Mouse (Mus musculus): ENCODE measurements at regions not wholly inside any gene's neighbourhood (a gene's known extent, or its start where the extent isn't known, plus 50 kb on each side); places are given as distances from the start of the nearest gene placed in this dataset.

- Histone ChIP-seq H3K36me3 (ENCODE audit: control insufficient read depth, insufficient read depth, low read length) (no peaks in the 10 kb centered on the region), H3K27ac (ENCODE audit: insufficient read depth, low read depth, low read length) (no peak overlapping the region), H3K4me3 (ENCODE audit: insufficient read depth, low read depth, low read length) (no peak overlapping the region), H3K4me1 (ENCODE audit: control insufficient read depth, insufficient read depth, low read length) (no peaks in the 10 kb centered on the region), H3K27me3 (replicated peaks; ENCODE audit: control insufficient read depth, insufficient read depth, low read length) (no peaks in the 10 kb centered on the region)
- 78% methylated on average over 3 of the region's 3 CpGs for WGBS
- no peak for DNase-seq
- no peak for TF ChIP-seq CTCF (conservative IDR thresholded peaks at IDR 0.05; ENCODE audit: insufficient read depth, insufficient read length, low read depth, low read length)
- TF ChIP-seq POLR2A (IDR thresholded peaks at IDR 0.05; ENCODE audit: low read depth, low read length): no peak
Measured at GRCm38 (mm10) chr15:52406156-52406885, 1478.4 kb upstream of the Gm7489 start.

GRCm38 (mm10) chr15:52412869-52413771 lies 1471.6 kb upstream of the Gm7489 start:
- no peaks in the 10 kb centered on the region for H3K27me3 ChIP-seq (replicated peaks; ENCODE audit: control insufficient read depth, insufficient read depth, low read length)
- H3K4me1 ChIP-seq (ENCODE audit: control insufficient read depth, insufficient read depth, low read length): no peaks in the 10 kb centered on the region
- H3K4me3 ChIP-seq (ENCODE audit: insufficient read depth, low read depth, low read length): no peak overlapping the region
- no peaks in the 10 kb centered on the region for H3K36me3 ChIP-seq (ENCODE audit: control insufficient read depth, insufficient read depth, low read length)
- no peak for TF ChIP-seq CTCF (conservative IDR thresholded peaks at IDR 0.05; ENCODE audit: insufficient read depth, insufficient read length, low read depth, low read length)
- TF ChIP-seq POLR2A (IDR thresholded peaks at IDR 0.05; ENCODE audit: low read depth, low read length): no peak
- 22% methylated on average over 18 of the region's 18 CpGs for WGBS
- DNase-seq: no peak
- no peak overlapping the region for H3K27ac ChIP-seq (ENCODE audit: insufficient read depth, low read depth, low read length)

GRCm38 (mm10) chr15:52425976-52426375 lies 1458.7 kb upstream of the Gm7489 start:
- Histone ChIP-seq H3K4me3 (ENCODE audit: insufficient read depth, low read depth, low read length) (no peak overlapping the region), H3K36me3 (ENCODE audit: control insufficient read depth, insufficient read depth, low read length) (no peaks in the 10 kb centered on the region), H3K4me1 (ENCODE audit: control insufficient read depth, insufficient read depth, low read length) (no peaks in the 10 kb centered on the region), H3K27ac (ENCODE audit: insufficient read depth, low read depth, low read length) (no peak overlapping the region), H3K27me3 (replicated peaks; ENCODE audit: control insufficient read depth, insufficient read depth, low read length) (no peaks in the 10 kb centered on the region)
- TF ChIP-seq POLR2A (IDR thresholded peaks at IDR 0.05; ENCODE audit: low read depth, low read length) (no peak), CTCF (conservative IDR thresholded peaks at IDR 0.05; ENCODE audit: insufficient read depth, insufficient read length, low read depth, low read length) (no peak)
- DNase-seq: no peak

GRCm38 (mm10) chr15:52430491-52431158 lies 1454.1 kb upstream of the Gm7489 start:
- Histone ChIP-seq H3K27me3 (replicated peaks; ENCODE audit: control insufficient read depth, insufficient read depth, low read length) (no peaks in the 10 kb centered on the region), H3K36me3 (ENCODE audit: control insufficient read depth, insufficient read depth, low read length) (no peaks in the 10 kb centered on the region), H3K4me3 (ENCODE audit: insufficient read depth, low read depth, low read length) (no peak overlapping the region), H3K4me1 (ENCODE audit: control insufficient read depth, insufficient read depth, low read length) (no peaks in the 10 kb centered on the region), H3K27ac (ENCODE audit: insufficient read depth, low read depth, low read length) (no peak overlapping the region)
- 85% methylated on average over 6 of the region's 6 CpGs for WGBS
- no peak for DNase-seq
- TF ChIP-seq CTCF (conservative IDR thresholded peaks at IDR 0.05; ENCODE audit: insufficient read depth, insufficient read length, low read depth, low read length) (no peak), POLR2A (IDR thresholded peaks at IDR 0.05; ENCODE audit: low read depth, low read length) (no peak)

- H3K36me3 ChIP-seq (ENCODE audit: control insufficient read depth, insufficient read depth, low read length): no peaks in the 10 kb centered on the region
- TF ChIP-seq CTCF (conservative IDR thresholded peaks at IDR 0.05; ENCODE audit: insufficient read depth, insufficient read length, low read depth, low read length): no peak
- TF ChIP-seq POLR2A (IDR thresholded peaks at IDR 0.05; ENCODE audit: low read depth, low read length): no peak
- no peak for DNase-seq
- WGBS: 82% methylated on average over 2 of the region's 2 CpGs
- no peak overlapping the region for H3K4me3 ChIP-seq (ENCODE audit: insufficient read depth, low read depth, low read length)
- no peak overlapping the region for H3K27ac ChIP-seq (ENCODE audit: insufficient read depth, low read depth, low read length)
- H3K4me1 ChIP-seq (ENCODE audit: control insufficient read depth, insufficient read depth, low read length): no peaks in the 10 kb centered on the region
- H3K27me3 ChIP-seq (replicated peaks; ENCODE audit: control insufficient read depth, insufficient read depth, low read length): no peaks in the 10 kb centered on the region
Measured at GRCm38 (mm10) chr15:52433639-52434038, 1451.1 kb upstream of the Gm7489 start.

GRCm38 (mm10) chr15:52438403-52438802 lies 1446.3 kb upstream of the Gm7489 start:
- H3K27me3 ChIP-seq (replicated peaks; ENCODE audit: control insufficient read depth, insufficient read depth, low read length): no peaks in the 10 kb centered on the region
- no peaks in the 10 kb centered on the region for H3K36me3 ChIP-seq (ENCODE audit: control insufficient read depth, insufficient read depth, low read length)
- no peaks in the 10 kb centered on the region for H3K4me1 ChIP-seq (ENCODE audit: control insufficient read depth, insufficient read depth, low read length)
- no peak overlapping the region for H3K27ac ChIP-seq (ENCODE audit: insufficient read depth, low read depth, low read length)
- DNase-seq: no peak
- no peak for TF ChIP-seq CTCF (conservative IDR thresholded peaks at IDR 0.05; ENCODE audit: insufficient read depth, insufficient read length, low read depth, low read length)
- no peak for TF ChIP-seq POLR2A (IDR thresholded peaks at IDR 0.05; ENCODE audit: low read depth, low read length)
- no peak overlapping the region for H3K4me3 ChIP-seq (ENCODE audit: insufficient read depth, low read depth, low read length)
- WGBS: 96% methylated on average over 1 of the region's 1 CpGs

- TF ChIP-seq CTCF (conservative IDR thresholded peaks at IDR 0.05; ENCODE audit: insufficient read depth, insufficient read length, low read depth, low read length) (peak; percentile 98), POLR2A (IDR thresholded peaks at IDR 0.05; ENCODE audit: low read depth, low read length) (no peak)
- no peaks in the 10 kb centered on the region for H3K36me3 ChIP-seq (ENCODE audit: control insufficient read depth, insufficient read depth, low read length)
- peak; percentile 74 for DNase-seq
- H3K27ac ChIP-seq (ENCODE audit: insufficient read depth, low read depth, low read length): no peak overlapping the region
- no peak overlapping the region for H3K4me3 ChIP-seq (ENCODE audit: insufficient read depth, low read depth, low read length)
- no peaks in the 10 kb centered on the region for H3K27me3 ChIP-seq (replicated peaks; ENCODE audit: control insufficient read depth, insufficient read depth, low read length)
- WGBS: 0% methylated on average over 3 of the region's 3 CpGs
- H3K4me1 ChIP-seq (ENCODE audit: control insufficient read depth, insufficient read depth, low read length): no peaks in the 10 kb centered on the region
Measured at GRCm38 (mm10) chr15:52458782-52459181, 1425.9 kb upstream of the Gm7489 start.
